Mouse (Mus musculus) spleen, postnatal 4 days (tissue): ENCODE results near the gene Scarb1.

Source experiments
- DNase-seq, 2 experiments: peaks; one replicate each; pipeline ENCODE4 v3.0.0; 2022; ENCODE audit warnings: low spot score in 2 of 2

The Scarb1 gene

GRCm38 (mm10) chr5:125332333-125332732 lies 8.6 kb downstream of the Scarb1 start:
- DNase-seq = no peak

- DNase-seq = no peak
Observed at GRCm38 (mm10) chr5:125331811-125332210, 9.1 kb downstream of the Scarb1 start.

GRCm38 (mm10) chr5:125331094-125331493 lies 9.8 kb downstream of the Scarb1 start:
- DNase-seq = no peak

GRCm38 (mm10) chr5:125330656-125331055 lies 10.2 kb downstream of the Scarb1 start:
- no peak for DNase-seq

- no peak for DNase-seq
Observed at GRCm38 (mm10) chr5:125330191-125330590, 10.7 kb downstream of the Scarb1 start.

GRCm38 (mm10) chr5:125327596-125328385 lies 13.1 kb downstream of the Scarb1 start:
- DNase-seq = no peak

GRCm38 (mm10) chr5:125326351-125326750 lies 14.5 kb downstream of the Scarb1 start:
- no peak for DNase-seq

- no peak for DNase-seq
Observed at GRCm38 (mm10) chr5:125325931-125326330, 15.0 kb downstream of the Scarb1 start.

- DNase-seq = no peak
Observed at GRCm38 (mm10) chr5:125325285-125325684, 15.6 kb downstream of the Scarb1 start.

- DNase-seq = no peak
Observed at GRCm38 (mm10) chr5:125323939-125324480, 16.9 kb downstream of the Scarb1 start.

- no peak for DNase-seq
Observed at GRCm38 (mm10) chr5:125323128-125323527, 17.8 kb downstream of the Scarb1 start.

GRCm38 (mm10) chr5:125321836-125322235 lies 19.1 kb downstream of the Scarb1 start:
- no peak for DNase-seq

- no peak for DNase-seq
Observed at GRCm38 (mm10) chr5:125319057-125319800, 21.7 kb downstream of the Scarb1 start.

GRCm38 (mm10) chr5:125317953-125318352 lies 22.9 kb downstream of the Scarb1 start:
- no peak for DNase-seq

GRCm38 (mm10) chr5:125317296-125317695 lies 23.6 kb downstream of the Scarb1 start:
- no peak for DNase-seq

- no peak for DNase-seq
Observed at GRCm38 (mm10) chr5:125316771-125317170, 24.1 kb downstream of the Scarb1 start.

- DNase-seq = no peak
Observed at GRCm38 (mm10) chr5:125315110-125315509, 25.8 kb downstream of the Scarb1 start.

GRCm38 (mm10) chr5:125313991-125314390 lies 26.9 kb downstream of the Scarb1 start:
- no peak for DNase-seq

- no peak for DNase-seq
Observed at GRCm38 (mm10) chr5:125312970-125313597, 27.8 kb downstream of the Scarb1 start.

- no peak for DNase-seq
Observed at GRCm38 (mm10) chr5:125310986-125311385, 29.9 kb downstream of the Scarb1 start.

- no peak for DNase-seq
Observed at GRCm38 (mm10) chr5:125309193-125309592, 31.7 kb downstream of the Scarb1 start.

GRCm38 (mm10) chr5:125306824-125307223 lies 34.1 kb downstream of the Scarb1 start:
- DNase-seq = no peak
